Mouse (Mus musculus) embryonic facial prominence, embryonic 14.5 days (tissue): ENCODE data around the gene Gm20388. TPM values are rescaled to one million over a fixed set of nuclear protein-coding genes. Genes with fewer than 3 reads are reported as not detected.

Source experiments
- ATAC-seq: fragments of 200-750 bp; cut with Nextera tagmentation; 2 replicates; pipeline ENCODE4 v1.8.0; 2017; ENCODE audit warnings: low read depth, moderate number of reproducible peaks, moderate TSS enrichment
- DNase-seq: peaks from one replicate; pipeline ENCODE4 v3.0.0-alpha.2; 2015; ENCODE audit warnings: low spot score
- H3K27ac ChIP-seq: fragments of 300-500 bp; sonication (generic); replicated peaks from 2 replicates; pipeline ENCODE4 v1.5.1; 2014; ENCODE audit warnings: low read depth, mild to moderate bottlenecking, low read length, moderate library complexity
- H3K27me3 ChIP-seq: fragments of 300-500 bp; sonication (generic); replicated peaks from 2 replicates; pipeline ENCODE4 v1.6.1; 2014; ENCODE audit warnings: low read length; ENCODE audit not compliant: control insufficient read depth, insufficient read depth
- H3K36me3 ChIP-seq: fragments of 300-500 bp; sonication (generic); 2 replicates; pipeline ENCODE4 v1.6.1; 2014; ENCODE audit warnings: low read length, mixed read lengths; ENCODE audit not compliant: control insufficient read depth, insufficient read depth
- H3K4me1 ChIP-seq: fragments of 300-500 bp; sonication (generic); 2 replicates; pipeline ENCODE4 v1.6.1; 2014; ENCODE audit warnings: antibody characterized with exemption, low read length; ENCODE audit not compliant: control insufficient read depth, insufficient read depth
- H3K4me2 ChIP-seq: fragments of 300-500 bp; sonication (generic); 2 replicates; pipeline ENCODE4 v1.6.1; 2014; ENCODE audit warnings: low read depth, mild to moderate bottlenecking, low read length, moderate library complexity, mixed read lengths
- H3K4me3 ChIP-seq: fragments of 300-500 bp; sonication (generic); 2 replicates; pipeline ENCODE4 v1.5.1; 2014; ENCODE audit warnings: low read depth, mild to moderate bottlenecking, low read length
- H3K9ac ChIP-seq: fragments of 300-500 bp; sonication (generic); 2 replicates; pipeline ENCODE4 v1.6.1; 2014; ENCODE audit warnings: low read depth, mild to moderate bottlenecking, low read length, moderate library complexity, mixed read lengths
- H3K9me3 ChIP-seq: fragments of 300-500 bp; sonication (generic); 2 replicates; pipeline ENCODE4 v1.6.1; 2016; ENCODE audit warnings: low read length; ENCODE audit not compliant: control insufficient read depth
- WGBS: fragments of 180-500 bp; shearing (Covaris S2); extraction: QIAGEN DNeasy Blood & Tissue Kit; methylation state at CpG from one replicate; pipeline ENCODE4 v1.1.7; 2014; 5-methylcytosine and 5-hydroxymethylcytosine counted together
- polyA plus RNA-seq: library from polyadenylated mRNA; unstranded; fragments of >200 nt; fragmentation: Nextera tagmentation; extraction: Ambion mirVana; gene quantifications from 2 replicates; pipeline ENCODE4 v1.2.1, GENCODE M21; 2014

Gm20388 gene
- polyA plus RNA-seq, 1 experiment from 2014 or later: not detected

GRCm38 (mm10) chr8:121934506-121934905 lies 2023.9 kb downstream of the Gm20388 start:
- Histone ChIP-seq H3K4me2 (no peak overlapping the region), H3K4me1 (peaks cover 10% of the 10 kb centered on the region; the same call in 1 of the 2 replicates), H3K36me3 (no peaks in the 10 kb centered on the region), H3K27ac (no peak overlapping the region; the same call in 1 of the 2 replicates), H3K9me3 (no peaks in the 10 kb centered on the region), H3K27me3 (no peaks in the 10 kb centered on the region), H3K9ac (no peak overlapping the region), H3K4me3 (no peak overlapping the region)
- ATAC-seq: no peak
- 34% methylated on average over 4 of the region's 4 CpGs for WGBS
- DNase-seq: no peak

- H3K27me3 ChIP-seq: no peaks in the 10 kb centered on the region
- no peak overlapping the region for H3K4me2 ChIP-seq
- H3K4me1 ChIP-seq: peaks cover 10% of the 10 kb centered on the region; the same call in 1 of the 2 replicates
- ATAC-seq: no peak
- H3K4me3 ChIP-seq: no peak overlapping the region
- no peak overlapping the region for H3K9ac ChIP-seq
- no peak overlapping the region; the same call in 1 of the 2 replicates for H3K27ac ChIP-seq
- no peaks in the 10 kb centered on the region for H3K36me3 ChIP-seq
- no peaks in the 10 kb centered on the region for H3K9me3 ChIP-seq
- no peak for DNase-seq
Measured at GRCm38 (mm10) chr8:121934923-121935322, 2024.3 kb downstream of the Gm20388 start.

GRCm38 (mm10) chr8:121935341-121936294 lies 2025.0 kb downstream of the Gm20388 start:
- peak; percentile 80 for DNase-seq

GRCm38 (mm10) chr8:121936391-121936790 lies 2025.8 kb downstream of the Gm20388 start:
- no peak overlapping the region for H3K9ac ChIP-seq
- H3K36me3 ChIP-seq: no peaks in the 10 kb centered on the region

More at GRCm38 (mm10) chr8:121935341-121936294, 2025.0 kb downstream of the Gm20388 start:
- no peaks in the 10 kb centered on the region for H3K27me3 ChIP-seq
- no peaks in the 10 kb centered on the region for H3K9me3 ChIP-seq
- WGBS: 46% methylated on average over 12 of the region's 12 CpGs
- 0 out of 2 replicates have a peak overlapping the region, but pooled peaks have one; percentile 14 for H3K9ac ChIP-seq
- no peak overlapping the region for H3K4me3 ChIP-seq
- no peak overlapping the region for H3K4me2 ChIP-seq
- peaks cover 10% of the 10 kb centered on the region; the same call in 1 of the 2 replicates for H3K4me1 ChIP-seq
- no peaks in the 10 kb centered on the region for H3K36me3 ChIP-seq
- no peak overlapping the region; the same call in 1 of the 2 replicates for H3K27ac ChIP-seq
- ATAC-seq: peak; percentile 60

GRCm38 (mm10) chr8:121938732-121939131 lies 2028.1 kb downstream of the Gm20388 start:
- WGBS: 81% methylated on average over 7 of the region's 7 CpGs
- Histone ChIP-seq H3K36me3 (no peaks in the 10 kb centered on the region), H3K4me3 (no peak overlapping the region), H3K27me3 (no peaks in the 10 kb centered on the region), H3K9me3 (no peaks in the 10 kb centered on the region), H3K9ac (no peak overlapping the region), H3K27ac (no peak overlapping the region), H3K4me2 (no peak overlapping the region), H3K4me1 (peaks cover 10% of the 10 kb centered on the region; the same call in 1 of the 2 replicates)
- DNase-seq (no peak), ATAC-seq (no peak)

More at GRCm38 (mm10) chr8:121936391-121936790, 2025.8 kb downstream of the Gm20388 start:
- Histone ChIP-seq H3K4me2 (no peak overlapping the region), H3K27ac (no peak overlapping the region), H3K9me3 (no peaks in the 10 kb centered on the region), H3K27me3 (no peaks in the 10 kb centered on the region), H3K4me1 (peaks cover 10% of the 10 kb centered on the region; the same call in 1 of the 2 replicates), H3K4me3 (no peak overlapping the region)
- WGBS: 69% methylated on average over 13 of the region's 14 CpGs
- ATAC-seq (no peak), DNase-seq (no peak)

- no peak overlapping the region for H3K9ac ChIP-seq
- DNase-seq (no peak), ATAC-seq (no peak)
- H3K36me3 ChIP-seq: no peaks in the 10 kb centered on the region
- no peak overlapping the region for H3K4me2 ChIP-seq
- H3K4me3 ChIP-seq: no peak overlapping the region
- 32% methylated on average over 2 of the region's 2 CpGs for WGBS
- no peaks in the 10 kb centered on the region for H3K9me3 ChIP-seq
- peaks cover 9% of the 10 kb centered on the region for H3K4me1 ChIP-seq
- H3K27me3 ChIP-seq: no peaks in the 10 kb centered on the region
- no peak overlapping the region for H3K27ac ChIP-seq
Measured at GRCm38 (mm10) chr8:121943057-121943540, 2032.5 kb downstream of the Gm20388 start.

- DNase-seq: no peak
- Histone ChIP-seq H3K9ac (no peak overlapping the region), H3K9me3 (no peaks in the 10 kb centered on the region), H3K36me3 (no peaks in the 10 kb centered on the region), H3K27ac (no peak overlapping the region), H3K4me1 (peaks cover 14% of the 10 kb centered on the region), H3K4me2 (no peak overlapping the region), H3K4me3 (no peak overlapping the region), H3K27me3 (no peaks in the 10 kb centered on the region)
- ATAC-seq: no peak
- WGBS: 70% methylated on average over 8 of the region's 8 CpGs
Measured at GRCm38 (mm10) chr8:121943716-121944115, 2033.1 kb downstream of the Gm20388 start.

GRCm38 (mm10) chr8:121944831-121945230 lies 2034.2 kb downstream of the Gm20388 start, which contains the start of gene Car5a:
Gene Car5a (minus strand): TSS chr8:121944904.
- Histone ChIP-seq H3K36me3 (no peaks in the 10 kb centered on the region), H3K4me2 (no peak within 1 kb of the TSS), H3K4me3 (no peak within 1 kb of the TSS), H3K9ac (no peak within 1 kb of the TSS), H3K27me3 (no peaks in the 10 kb centered on the region), H3K27ac (no peak within 1 kb of the TSS), H3K4me1 (peaks cover 14% of the 10 kb centered on the region), H3K9me3 (no peaks in the 10 kb centered on the region)
- DNase-seq (no peak), ATAC-seq (no peak)
